In the genomic region with DNA sequence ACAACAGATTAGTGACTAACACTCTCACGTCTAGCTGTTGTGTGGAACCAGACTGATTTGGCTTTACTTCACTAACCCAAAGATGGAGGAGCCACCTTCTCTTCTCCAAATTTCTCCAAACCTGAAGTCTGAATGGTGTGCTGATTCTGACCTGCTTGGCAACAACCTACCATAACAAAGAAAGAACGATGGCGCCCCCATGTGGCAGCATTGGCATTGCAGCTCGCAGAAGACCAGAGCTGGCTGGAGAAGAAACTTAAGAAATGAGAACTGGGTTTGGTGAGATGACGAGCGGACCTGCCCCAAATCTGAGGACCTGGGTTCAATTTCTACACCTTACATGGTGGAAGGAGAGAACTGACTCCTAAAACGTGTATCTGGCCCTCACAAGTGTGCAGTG, we compare ENCODE assay signal across 8 mouse cellular contexts. TPM values are rescaled to one million over a fixed set of nuclear protein-coding genes. Genes with fewer than 3 reads are reported as not detected.
DNase-seq lines count a peak whose midpoint lies in the region; TF ChIP-seq lines count a peak whose summit lies in the region.

No protein-coding gene starts in this region.

- H3K9me3 ChIP-seq in CH12.LX (replicated peaks; ENCODE audit: low read length), result no peaks in the 10 kb centered on the region

- no peak overlapping the region for H3K4me3 ChIP-seq in CH12.LX (replicated peaks in 1 of 3; ENCODE audit: low read depth in 2 of 3, low read length in 2 of 3, poor library complexity in 1 of 3)
- no peak overlapping the region for H3K4me3 ChIP-seq in layer of hippocampus, adult 2 months

- no peaks in the 10 kb centered on the region for H3K79me2 ChIP-seq in CH12.LX (replicated peaks; ENCODE audit: control insufficient read depth, extremely low read depth, insufficient read depth, poor library complexity, severe bottlenecking)

- peaks cover 16 to 79% of the 10 kb centered on the region in 2 experiments for H3K36me3 ChIP-seq in CH12.LX (replicated peaks in 1 of 2; ENCODE audit: control insufficient read depth in 1 of 2, insufficient read depth in 1 of 2, low read length in 1 of 2)

- H3K4me1 ChIP-seq in CH12.LX (ENCODE audit: control insufficient read depth in 1 of 2, insufficient read depth in 2 of 2), result peaks cover 0 to 11% of the 10 kb centered on the region in 2 experiments; a peak in 2 of 4 replicates

- DNase-seq in A20 (ENCODE audit: low read depth, low spot score), result peak; percentile 75
- peak; percentile 66 for DNase-seq in CH12.LX (ENCODE audit: extremely low read depth)
- DNase-seq in c-Kit-positive CD71-negative TER-119-negative erythroid progenitor cells, embryonic 14.5 days (ENCODE audit: low read depth), result peak; percentile 58
- peak; percentile 61 to 82 for DNase-seq in frontal cortex, postnatal 10 days (ENCODE audit: low spot score in 2 of 2)
- DNase-seq in layer of hippocampus, adult 2 months (ENCODE audit: low spot score in 2 of 2), result peak; percentile 74 to 89
- DNase-seq in lung, postnatal 14 days, result peak; percentile 78
- peak; percentile 35 to 74 for DNase-seq in spleen, adult 18-20 months
- no peak for DNase-seq in Muller cell, postnatal 12 days (ENCODE audit: inconsistent ontology term)

- in situ Hi-C loops in CH12.LX (cut with MboI; ENCODE audit: low pct_ligation_motif_present, low pct_unique_long_range_greater_than_20kb, low sequenced_read_pairs), result loop anchor here (5.0 to 25.0 kb wide), 2 partner anchors 168 to 843 kb away; no protein-coding TSS in a partner anchor

- H3K9ac ChIP-seq in CH12.LX (ENCODE audit: insufficient read depth, low read depth), result no peak overlapping the region

- TF ChIP-seq CTCF in CH12.LX (conservative IDR thresholded peaks at IDR 0.05 in 1 of 2, IDR thresholded peaks at IDR 0.05 in 1 of 2; ENCODE audit: low read depth in 2 of 2, low read length in 2 of 2), result peak; percentile 52 to 88
- TF ChIP-seq CTCF in layer of hippocampus, adult 2 months (conservative IDR thresholded peaks at IDR 0.05), result peak; percentile 86

- H3K27me3 ChIP-seq in CH12.LX (replicated peaks), result no peaks in the 10 kb centered on the region

- H3K27ac ChIP-seq in CH12.LX (ENCODE audit: insufficient read depth, low read depth), result no peak overlapping the region
- no peak overlapping the region for H3K27ac ChIP-seq in layer of hippocampus, adult 2 months

- dilution Hi-C loops in CH12.LX (cut with MboI; ENCODE audit: extremely low pct_ligation_motif_present, extremely low pct_unique_long_range_greater_than_20kb, low sequenced_read_pairs), result no loop called here

- no peak for TF ChIP-seq POLR2A in CH12.LX (IDR thresholded peaks at IDR 0.05; ENCODE audit: low read depth, low read length)

- no peak overlapping the region for H3K4me2 ChIP-seq in CH12.LX (ENCODE audit: insufficient read depth, low read depth, poor library complexity, severe bottlenecking)

- peak; percentile 83 for TF ChIP-seq RAD21 in CH12.LX (IDR thresholded peaks at IDR 0.05; ENCODE audit: low read depth, low read length)

- no peak for TF ChIP-seq EP300 in CH12.LX (IDR thresholded peaks at IDR 0.05; ENCODE audit: low read length)

TF ChIP-seq in CH12.LX, 34 proteins besides CTCF, POLR2A, EP300 and RAD21:
- peak; percentile 66 for TF ChIP-seq SMC3 (IDR thresholded peaks at IDR 0.05; ENCODE audit: low read depth, low read length)
- no peak for TF ChIP-seq MAX (IDR thresholded peaks at IDR 0.05; ENCODE audit: low read length)

RNA-seq across cellular contexts. Expression of a gene that starts 45.3 kb away (rescaled TPM):
- 184 and 238 TPM in 2 replicates for total RNA-seq in CH12.LX (2012; rRNA removed)
- total RNA-seq in CH12.LX (2014; rRNA removed), result 363 and 438 TPM in 2 replicates
- polyA plus RNA-seq in CH12.LX (2012; ENCODE audit: insufficient read length, low read depth), result 529 and 585 TPM in 2 replicates
- total RNA-seq in layer of hippocampus, adult 2 months (2021), result 100 to 1,000 TPM; 165 to 179 TPM
